Mouse (Mus musculus): ENCODE measurements around the gene Gm45713. TPM values are rescaled to one million over a fixed set of nuclear protein-coding genes. Genes with fewer than 3 reads are reported as not detected.
"Not testable (repeated sequence)": the region's sequence is repeated elsewhere in the genome, so short reads cannot be mapped to it uniquely, and the experiment has no call there.

Gm45713 gene
- total RNA-seq, 4 experiments from 2014 or later, result 1.7 TPM; not detected in 3

GRCm38 (mm10) chr7:45098541-45099240 is 37.3 kb downstream of the Gm45713 start:
- DNase-seq (ENCODE audit: low spot score), result no peak

GRCm38 (mm10) chr7:45097479-45097878 is 38.6 kb downstream of the Gm45713 start:
- no peak for DNase-seq (ENCODE audit: low spot score)

GRCm38 (mm10) chr7:45095965-45096364 is 40.1 kb downstream of the Gm45713 start:
- DNase-seq (ENCODE audit: low spot score), result not testable (repeated sequence)

DNA sequence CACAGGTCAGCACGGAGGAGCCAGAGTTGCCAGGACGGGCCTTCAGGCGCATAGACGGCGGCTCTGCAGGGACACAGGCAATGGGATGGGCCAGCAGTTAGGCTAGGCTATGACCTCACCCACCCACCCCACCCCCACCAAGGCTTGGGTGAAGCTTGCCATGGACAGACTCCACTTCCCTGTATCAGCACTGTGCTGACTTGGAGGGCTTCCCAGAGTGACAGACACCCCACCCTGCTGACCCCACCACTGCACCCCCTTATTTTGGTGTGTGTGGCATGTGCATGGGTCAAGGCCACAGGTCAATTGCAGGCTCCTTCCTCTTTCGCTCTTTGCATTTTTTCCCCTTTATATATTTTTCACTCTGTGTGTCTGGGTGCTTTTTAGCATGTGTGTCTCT is 40.7 kb downstream of the Gm45713 start:
- no peak for DNase-seq (ENCODE audit: low spot score)

DNA sequence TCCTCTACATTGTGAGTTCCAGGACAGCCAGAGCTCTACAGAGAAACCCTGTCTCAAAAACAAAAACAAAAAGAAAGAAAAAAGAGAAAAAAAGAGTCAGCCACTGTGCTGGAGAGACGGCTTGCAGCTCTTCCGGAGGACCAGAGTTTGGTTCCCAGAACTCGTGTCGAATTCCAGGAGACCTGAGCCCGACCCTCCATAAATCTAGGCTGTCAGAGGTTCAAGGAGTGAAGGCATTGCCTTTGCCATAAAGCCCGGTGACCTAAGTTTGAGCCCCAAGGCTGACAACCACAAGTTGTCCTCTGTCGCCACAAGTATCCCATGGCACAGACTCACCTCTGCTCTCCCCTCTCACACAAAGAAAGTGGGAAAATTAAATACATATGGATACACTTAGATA is 41.9 kb downstream of the Gm45713 start:
- DNase-seq (ENCODE audit: low spot score), result no peak

- DNase-seq (ENCODE audit: low spot score), result no peak
Observed at GRCm38 (mm10) chr7:45093516-45093905, 42.5 kb downstream of the Gm45713 start.

GRCm38 (mm10) chr7:45092828-45093515 is 43.1 kb downstream of the Gm45713 start:
- no peak for DNase-seq (ENCODE audit: low spot score)

- DNase-seq (ENCODE audit: low spot score), result peak; percentile 82
Observed at GRCm38 (mm10) chr7:45092048-45092447, 44.0 kb downstream of the Gm45713 start, which contains the start of gene Rcn3. TSS of gene Rcn3 (minus strand) at chr7:45092221.

- no peak for DNase-seq (ENCODE audit: low spot score)
Observed at GRCm38 (mm10) chr7:45091001-45091990, 44.7 kb downstream of the Gm45713 start.

DNA sequence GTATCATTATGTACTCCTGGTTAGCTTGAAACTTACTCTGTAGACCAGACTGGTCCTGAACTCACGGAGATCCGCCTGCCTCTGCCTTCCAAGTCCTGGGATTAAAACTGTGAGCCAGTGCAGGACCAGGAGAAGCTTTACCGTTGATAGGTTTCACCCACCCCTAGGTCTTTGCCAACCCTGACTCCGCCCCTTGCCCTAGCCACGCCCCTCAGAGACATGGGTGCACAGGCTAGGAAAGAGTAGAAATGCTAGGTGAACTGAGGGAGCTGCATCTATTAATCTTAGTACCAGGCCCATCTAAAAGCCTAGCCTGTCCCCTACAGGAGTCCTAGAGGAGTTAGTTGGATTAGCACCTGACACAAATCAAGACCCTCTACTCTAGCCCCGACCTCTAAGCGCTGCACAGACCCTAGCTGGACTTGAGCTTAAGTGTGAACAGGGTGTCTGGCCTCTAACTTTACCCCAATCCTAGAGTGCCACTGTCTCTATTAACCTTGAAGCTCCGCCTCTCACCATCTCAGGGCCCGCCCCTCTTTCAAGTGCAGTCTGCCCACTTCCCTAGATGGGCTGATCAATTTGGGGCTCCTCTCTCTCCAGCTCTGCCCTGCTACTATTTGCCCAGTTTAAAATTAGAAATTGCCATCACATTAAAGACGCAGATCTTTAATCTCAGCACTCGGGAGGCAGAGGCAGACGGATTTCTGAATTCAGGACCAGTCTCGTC is 45.6 kb downstream of the Gm45713 start:
- no peak for DNase-seq (ENCODE audit: low spot score)

GRCm38 (mm10) chr7:45088597-45088996 is 47.4 kb downstream of the Gm45713 start:
- no peak for DNase-seq (ENCODE audit: low spot score)

DNA sequence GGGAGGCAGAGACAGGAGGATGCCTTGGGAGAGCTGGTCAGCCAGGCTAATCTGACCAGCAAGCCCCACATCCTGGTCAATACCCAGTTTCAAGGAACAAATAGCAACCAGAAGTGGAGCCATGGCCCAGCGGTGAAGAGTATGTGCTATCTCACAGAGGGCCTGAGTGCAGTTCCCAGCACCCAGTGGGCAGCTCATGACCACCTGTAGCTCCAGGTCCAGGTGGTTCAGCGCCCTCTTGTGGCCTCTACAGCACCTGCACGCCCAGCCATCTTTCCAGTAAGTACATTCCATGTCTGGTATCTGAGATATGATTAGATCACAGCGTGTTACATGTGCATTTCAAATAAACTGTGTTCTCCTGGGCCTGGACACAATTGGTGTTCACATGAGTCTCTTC is 49.9 kb downstream of the Gm45713 start:
- DNase-seq (ENCODE audit: low spot score), result no peak

- no peak for DNase-seq (ENCODE audit: low spot score)
Observed at GRCm38 (mm10) chr7:45083300-45083890, 52.6 kb downstream of the Gm45713 start.

DNA sequence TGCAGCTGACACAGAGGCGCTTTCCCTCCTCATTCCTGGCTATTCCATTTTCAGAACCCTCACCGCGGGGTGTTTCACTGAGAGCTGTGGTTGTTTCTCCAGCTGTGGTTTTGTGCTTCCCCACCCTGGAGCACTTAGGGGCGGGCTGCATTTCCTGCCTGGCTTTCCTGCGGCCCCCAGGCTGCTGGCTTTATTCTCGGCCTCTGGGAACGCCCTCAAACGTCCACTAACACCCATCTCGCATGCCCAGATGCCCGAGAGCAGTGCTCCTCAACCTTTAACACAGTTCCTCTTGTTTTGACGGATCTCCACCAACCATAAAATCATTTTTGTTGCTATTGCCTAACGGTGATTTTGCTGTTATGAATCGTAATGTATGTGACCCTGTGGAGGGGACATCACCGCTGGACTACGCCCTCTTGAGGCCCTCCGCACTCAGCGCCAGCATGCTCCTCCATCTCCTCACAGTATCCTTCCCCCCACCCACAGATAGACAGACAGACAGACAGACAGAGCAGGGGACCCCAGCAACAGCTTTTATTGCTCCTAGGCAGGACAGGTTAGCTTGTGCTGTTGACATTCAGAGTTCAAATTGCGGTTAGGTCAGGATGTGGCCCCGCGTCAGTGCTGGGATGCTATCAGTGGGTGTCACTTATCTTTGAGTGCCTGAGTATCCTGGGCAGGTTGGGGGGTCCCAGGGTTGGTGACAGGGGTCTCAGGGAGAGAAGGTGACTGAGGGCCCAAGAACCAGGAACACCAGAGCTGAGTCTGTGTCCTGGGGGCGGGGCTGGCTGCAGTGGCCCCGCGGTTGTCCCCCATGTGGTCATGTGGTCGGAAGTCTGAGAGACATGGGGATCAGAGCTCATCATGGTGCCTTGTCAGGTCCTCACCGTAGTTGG is 53.4 kb downstream of the Gm45713 start:
- DNase-seq (ENCODE audit: low spot score), result peak; percentile 80

DNA sequence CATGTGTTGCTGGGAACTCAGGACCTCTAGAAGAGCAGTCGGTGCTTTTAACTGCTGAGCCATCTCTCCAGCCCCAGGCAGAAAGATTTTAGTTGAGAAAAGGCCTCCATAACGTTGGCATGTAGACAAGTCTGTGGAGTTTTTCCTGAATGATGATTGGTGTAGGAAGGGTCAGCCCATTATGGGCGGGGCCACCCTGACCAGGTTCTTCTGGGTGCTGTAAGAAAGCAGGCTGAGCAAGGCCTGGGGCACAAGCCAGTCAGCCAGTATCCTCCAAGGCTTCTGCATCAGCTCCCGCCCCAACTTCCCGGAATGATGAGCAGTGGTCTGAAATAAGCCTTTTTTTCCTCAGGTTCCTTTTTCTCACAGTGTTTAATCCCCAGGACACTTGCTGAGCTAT is 55.0 kb downstream of the Gm45713 start:
- no peak for DNase-seq (ENCODE audit: low spot score)

DNA sequence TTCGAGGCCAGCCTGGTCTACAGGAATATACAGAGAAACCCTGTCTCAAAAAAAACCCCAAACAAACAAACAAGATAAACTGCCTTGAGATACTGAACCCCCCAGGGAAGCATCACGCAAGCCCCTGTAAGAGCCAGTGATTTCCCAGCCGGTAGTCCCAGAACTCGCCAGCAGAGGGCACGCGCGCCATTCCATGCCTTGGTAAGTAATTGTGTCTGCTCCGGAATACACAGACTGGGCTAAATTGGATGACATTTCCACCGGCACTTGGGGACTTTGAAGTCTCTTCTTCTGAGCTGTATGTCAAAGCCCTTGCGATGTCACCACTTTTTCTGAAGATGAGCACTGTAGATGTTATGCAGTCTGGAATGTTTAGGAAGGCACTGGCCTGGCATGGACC is 56.2 kb downstream of the Gm45713 start:
- DNase-seq (ENCODE audit: low spot score), result peak; percentile 94

GRCm38 (mm10) chr7:45078513-45078912 is 57.5 kb downstream of the Gm45713 start:
- peak; percentile 80 for DNase-seq (ENCODE audit: low spot score)

- DNase-seq (ENCODE audit: low spot score), result no peak
Observed at GRCm38 (mm10) chr7:45077829-45078228, 58.2 kb downstream of the Gm45713 start.

DNA sequence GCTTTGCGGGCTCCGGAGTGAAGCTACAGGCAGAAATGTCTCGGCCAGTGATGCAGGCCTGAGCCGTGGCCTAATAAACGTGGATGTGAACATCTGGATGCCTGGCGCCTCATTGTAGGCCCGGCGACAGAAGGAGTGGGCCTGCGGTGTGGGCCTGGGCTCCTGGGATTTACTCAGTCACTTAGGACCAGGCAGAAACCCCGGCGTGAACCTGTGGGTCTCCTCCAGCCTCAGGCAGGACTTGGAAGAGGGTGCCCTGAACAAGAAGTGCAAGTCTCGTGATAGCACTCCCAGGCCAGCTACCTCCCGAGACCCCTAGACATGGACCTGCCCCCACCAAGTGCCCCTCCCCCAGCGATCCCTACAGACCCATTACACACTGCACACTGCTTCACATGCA is 58.7 kb downstream of the Gm45713 start:
- DNase-seq (ENCODE audit: low spot score), result no peak

DNA sequence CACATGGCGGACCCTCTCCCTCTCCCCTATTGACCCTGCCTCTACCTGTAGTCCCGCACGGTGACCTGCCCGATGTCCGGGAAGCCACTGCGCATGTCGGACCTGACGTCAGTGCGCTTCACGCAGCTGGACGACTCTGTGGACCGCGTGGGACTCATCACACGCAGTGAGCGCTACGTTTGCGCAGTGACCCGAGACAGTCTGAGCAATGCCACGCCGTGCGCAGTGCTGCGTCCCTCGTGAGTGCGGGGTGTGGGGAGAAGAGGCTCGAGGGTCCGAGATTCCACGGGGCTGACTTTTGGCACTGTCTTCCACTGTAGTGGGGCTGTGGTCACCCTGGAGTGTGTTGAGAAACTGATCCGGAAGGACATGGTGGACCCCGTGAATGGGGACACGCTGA is 59.5 kb downstream of the Gm45713 start:
- DNase-seq (ENCODE audit: low spot score), result no peak
